Mouse (Mus musculus): ENCODE data around the gene Sct.
"Not testable (repeated sequence)": the region's sequence is repeated elsewhere in the genome, so short reads cannot be mapped to it uniquely, and the experiment has no call there.

GRCm38 (mm10) chr7:141250486-141250885 lies 28.4 kb downstream of the Sct start:
- not testable (repeated sequence) for TF ChIP-seq CTCF (IDR thresholded peaks at IDR 0.05; ENCODE audit: control insufficient read depth, insufficient read depth, insufficient replicate concordance, low read depth, low read length); POLR2A (IDR thresholded peaks at IDR 0.05; ENCODE audit: control insufficient read depth, low read depth, low read length)
